Mouse (Mus musculus) embryonic fibroblast, embryonic 13.5 days (primary cell): Measurements from ENCODE around the gene Slc7a6. TPM values are rescaled to one million over a fixed set of nuclear protein-coding genes. Genes with fewer than 3 reads are reported as not detected.

Experiments
- H3K27ac ChIP-seq: 2 replicates; pipeline ENCODE4 v1.5.1; 2012; ENCODE audit warnings: low read length, control low read depth, inconsistent platforms; ENCODE audit not compliant: insufficient read depth
- H3K4me1 ChIP-seq: 2 replicates; pipeline ENCODE4 v1.6.1; 2011; ENCODE audit warnings: low read length; ENCODE audit not compliant: control insufficient read depth, insufficient read depth
- H3K4me3 ChIP-seq: 2 replicates; pipeline ENCODE4 v1.5.1; 2011; ENCODE audit warnings: mild to moderate bottlenecking, control low read depth, low read length; ENCODE audit not compliant: insufficient read depth
- CTCF ChIP-seq: IDR thresholded peaks from 2 replicates; pipeline ENCODE4 v1.5.1; 2011; ENCODE audit warnings: mild to moderate bottlenecking, control low read depth, low read length, moderate library complexity, borderline replicate concordance; ENCODE audit not compliant: insufficient read depth
- POLR2A ChIP-seq: IDR thresholded peaks from 2 replicates; pipeline ENCODE4 v1.6.1; 2011; ENCODE audit warnings: low read depth, mild to moderate bottlenecking, control low read depth, low read length, moderate library complexity
- polyA plus RNA-seq: library from polyadenylated mRNA; stranded (reverse); fragments of >200 nt; gene quantifications from 2 replicates; pipeline ENCODE4 v1.2.4, GENCODE M21; 2011; ENCODE audit warnings: low read depth; ENCODE audit not compliant: missing spikeins, insufficient read length

Slc7a6 gene
- polyA plus RNA-seq, 1 experiment: 57.4 TPM

DNA sequence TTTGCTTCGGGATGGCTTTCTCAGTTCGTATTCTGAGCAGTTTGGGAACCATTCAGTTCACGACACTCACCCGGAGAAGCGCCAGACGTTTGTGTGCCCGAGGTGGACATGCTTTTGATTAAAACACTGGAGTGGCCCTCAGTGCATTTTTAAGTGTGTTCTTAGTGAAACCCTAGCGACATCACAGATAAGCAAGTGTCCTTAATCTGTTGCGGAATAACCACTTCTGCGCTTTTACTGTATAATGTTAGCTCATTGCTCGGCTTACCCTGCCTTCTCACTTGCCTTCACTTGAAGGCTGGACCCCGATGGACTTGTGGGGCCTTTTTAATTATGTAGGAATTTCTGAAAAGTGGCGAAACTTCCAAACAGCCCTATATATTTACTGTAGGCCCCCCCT, 42.8 kb downstream of the Slc7a6 start:
- H3K4me1 ChIP-seq: no peaks in the 10 kb centered on the region
- H3K27ac ChIP-seq: peak overlapping the region; percentile 62
- H3K4me3 ChIP-seq: peak overlapping the region; percentile 72
- no peak for TF ChIP-seq CTCF
- no peak for TF ChIP-seq POLR2A

GRCm38 (mm10) chr8:106213959-106214358, 45.3 kb downstream of the Slc7a6 start:
- no peaks in the 10 kb centered on the region for H3K4me1 ChIP-seq
- no peak overlapping the region for H3K27ac ChIP-seq
- H3K4me3 ChIP-seq: no peak overlapping the region
- no peak for TF ChIP-seq CTCF

GRCm38 (mm10) chr8:106219620-106220019, 51.0 kb downstream of the Slc7a6 start:
- Histone ChIP-seq H3K4me3 (no peak overlapping the region), H3K27ac (no peak overlapping the region), H3K4me1 (no peaks in the 10 kb centered on the region)
- no peak for TF ChIP-seq POLR2A
- no peak for TF ChIP-seq CTCF

DNA sequence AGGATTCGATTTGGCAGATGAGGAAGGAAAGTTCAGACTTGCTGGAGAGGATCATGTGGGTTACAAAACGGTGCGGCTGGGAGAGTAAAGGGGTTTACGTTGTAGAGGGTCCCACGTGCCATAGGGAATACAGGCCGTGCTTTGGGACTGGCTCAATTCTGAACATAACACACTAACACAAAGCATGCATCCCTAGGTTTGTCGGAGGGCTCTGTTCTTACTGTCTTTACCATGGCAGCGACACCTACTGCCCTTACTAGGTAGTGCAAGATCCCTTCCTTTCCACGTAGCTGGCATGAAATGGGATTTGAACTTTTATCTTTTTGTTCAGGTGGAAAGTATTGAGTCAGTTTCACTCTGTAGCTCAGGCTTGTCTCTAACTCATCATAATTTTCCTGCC, 57.9 kb downstream of the Slc7a6 start:
- Histone ChIP-seq H3K4me3 (no peak overlapping the region), H3K4me1 (no peaks in the 10 kb centered on the region), H3K27ac (no peak overlapping the region)
- peak; percentile 55; the same call in 1 of the 2 replicates for TF ChIP-seq CTCF
- no peak for TF ChIP-seq POLR2A

- no peak overlapping the region for H3K4me3 ChIP-seq
- H3K27ac ChIP-seq: no peak overlapping the region
- TF ChIP-seq CTCF: no peak
- H3K4me1 ChIP-seq: no peaks in the 10 kb centered on the region
Measured at GRCm38 (mm10) chr8:106231536-106231935, 62.9 kb downstream of the Slc7a6 start.

- no peak overlapping the region for H3K4me3 ChIP-seq
- TF ChIP-seq CTCF (no peak), POLR2A (no peak)
- H3K4me1 ChIP-seq: no peaks in the 10 kb centered on the region
- H3K27ac ChIP-seq: no peak overlapping the region
Measured at GRCm38 (mm10) chr8:106232751-106233150, 64.1 kb downstream of the Slc7a6 start.

DNA sequence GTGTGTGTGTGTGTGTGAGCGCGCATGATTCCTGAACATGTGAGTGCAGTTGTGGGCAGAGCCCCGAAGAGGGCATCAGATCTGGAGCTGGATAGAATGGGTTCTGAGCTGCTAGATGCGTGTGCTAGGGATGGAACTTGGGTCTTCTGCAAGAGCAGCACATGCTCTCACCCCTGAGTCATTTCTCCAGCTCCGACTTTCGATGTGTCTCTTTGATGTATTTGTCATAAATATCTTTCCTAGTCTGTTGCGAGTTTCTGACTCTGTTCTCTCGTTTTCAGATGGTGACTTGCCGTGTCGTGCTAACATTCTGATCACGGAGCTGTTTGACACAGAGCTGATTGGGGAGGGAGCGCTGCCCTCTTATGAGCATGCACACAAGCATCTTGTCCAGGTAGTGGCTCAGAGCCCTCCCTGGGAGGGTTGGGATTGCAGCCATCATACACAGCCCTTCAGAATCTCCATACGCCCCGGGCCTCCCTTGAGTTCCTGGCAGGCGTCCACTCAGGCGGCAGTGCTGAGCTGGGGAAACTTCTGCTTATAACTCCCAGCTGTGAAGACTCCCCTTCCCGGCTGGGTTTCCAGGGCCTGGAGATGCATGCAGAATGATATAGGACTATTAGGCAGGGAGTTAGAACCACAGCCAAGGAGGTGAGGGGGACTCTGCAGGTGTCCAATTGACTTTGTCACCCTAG, 66.1 kb downstream of the Slc7a6 start:
- TF ChIP-seq CTCF (no peak), POLR2A (no peak)

DNA sequence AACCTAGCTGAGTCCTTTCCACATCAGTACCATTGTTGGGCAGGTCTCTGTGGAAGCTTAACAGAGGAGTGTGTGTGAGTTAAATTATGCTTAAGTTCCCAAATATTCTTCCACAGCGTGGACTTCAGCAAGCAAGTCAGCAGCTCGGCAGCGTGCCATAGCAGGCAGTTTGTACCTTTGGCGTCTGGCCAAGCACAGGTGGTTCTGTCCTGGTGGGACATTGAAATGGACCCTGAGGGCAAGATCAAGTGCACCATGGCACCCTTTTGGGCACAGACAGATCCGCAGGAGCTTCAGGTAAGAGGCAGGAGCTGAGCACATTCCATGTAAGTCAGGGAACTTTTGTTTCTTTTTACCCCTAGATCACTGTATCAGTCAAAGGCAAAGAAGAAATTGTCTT, 68.4 kb downstream of the Slc7a6 start:
- no peak overlapping the region for H3K27ac ChIP-seq
- H3K4me3 ChIP-seq: no peak overlapping the region
- H3K4me1 ChIP-seq: no peaks in the 10 kb centered on the region
- TF ChIP-seq CTCF (no peak), POLR2A (no peak)

More for the DNA sequence above, 66.1 kb downstream of the Slc7a6 start:
- Histone ChIP-seq H3K4me3 (no peak overlapping the region), H3K27ac (no peak overlapping the region), H3K4me1 (no peaks in the 10 kb centered on the region)

Other genes with a start within 250 kb of the Slc7a6 start
- not detected in 2 replicates for gene Ctrl, start 235.0 kb upstream of the Slc7a6 start, polyA plus RNA-seq
- 27.1 and 30.5 TPM in 2 replicates for gene Psmb10, start 230.4 kb upstream of the Slc7a6 start, polyA plus RNA-seq
- 2.3 and 3.9 TPM in 2 replicates for gene Lcat, start 225.5 kb upstream of the Slc7a6 start, polyA plus RNA-seq
- 60.2 and 82.1 TPM in 2 replicates for gene Slc12a4, start 202.8 kb upstream of the Slc7a6 start, polyA plus RNA-seq
- gene Dpep3, start 189.4 kb upstream of the Slc7a6 start, polyA plus RNA-seq: not detected in 2 replicates
- 13.4 and 17.4 TPM in 2 replicates for gene Dus2, start 177.5 kb upstream of the Slc7a6 start, polyA plus RNA-seq
- not detected in 2 replicates for gene Dpep2nb, start 162.9 kb upstream of the Slc7a6 start, polyA plus RNA-seq
- gene Ddx28, start 157.0 kb upstream of the Slc7a6 start, polyA plus RNA-seq: 7.3 and 8.8 TPM in 2 replicates
- gene Nfatc3, start 110.0 kb upstream of the Slc7a6 start, polyA plus RNA-seq: 69.6 and 78.6 TPM in 2 replicates
- gene Esrp2, start 31.9 kb upstream of the Slc7a6 start, polyA plus RNA-seq: 2.1 and 3.9 TPM in 2 replicates
- gene Pla2g15, start 18.5 kb upstream of the Slc7a6 start, polyA plus RNA-seq: 30.0 and 40.9 TPM in 2 replicates
- gene Slc7a6os, start 42.1 kb downstream of the Slc7a6 start, polyA plus RNA-seq: 31.1 and 34.0 TPM in 2 replicates
- 33.6 and 40.3 TPM in 2 replicates for gene Prmt7, start 42.1 kb downstream of the Slc7a6 start, polyA plus RNA-seq
- gene Smpd3, start 169.1 kb downstream of the Slc7a6 start, polyA plus RNA-seq: 0.37 and 0.89 TPM in 2 replicates
- gene Zfp90, start 246.5 kb downstream of the Slc7a6 start, polyA plus RNA-seq: 10.1 and 11.7 TPM in 2 replicates